ENCODE assay signal across 8 mouse cellular contexts in genomic region chr16:97850667-97851060, GRCm38 (mm10). TPM values are rescaled to one million over a fixed set of nuclear protein-coding genes. Genes with fewer than 3 reads are reported as not detected.
DNase-seq lines count a peak whose midpoint lies in the region; ATAC-seq and TF ChIP-seq lines count a peak whose summit lies in the region.

No protein-coding gene starts in this region.

- H3K4me2 ChIP-seq in forebrain, embryonic 14.5 days (ENCODE audit: low read length) = peak overlapping the region; percentile 76
- peak overlapping the region; percentile 71 for H3K4me2 ChIP-seq in midbrain, postnatal 0 days (ENCODE audit: low read depth, low read length, poor library complexity, severe bottlenecking)

- H3K27me3 ChIP-seq in forebrain, embryonic 14.5 days (replicated peaks; ENCODE audit: control insufficient read depth, insufficient read depth, low read length) = no peaks in the 10 kb centered on the region
- no peaks in the 10 kb centered on the region for H3K27me3 ChIP-seq in midbrain, postnatal 0 days (ENCODE audit: insufficient read depth, low read length)

- H3K9ac ChIP-seq in forebrain, embryonic 14.5 days (ENCODE audit: low read length) = peak overlapping the region; percentile 96
- H3K9ac ChIP-seq in midbrain, postnatal 0 days (replicated peaks; ENCODE audit: low read length, poor library complexity, severe bottlenecking) = peak overlapping the region; percentile 94

- no peak for TF ChIP-seq CTCF in midbrain, postnatal 0 days (IDR thresholded peaks at IDR 0.05)

- peak overlapping the region; percentile 99 for H3K27ac ChIP-seq in forebrain, embryonic 14.5 days (ENCODE audit: low read depth, low read length)
- peak overlapping the region; percentile 99 for H3K27ac ChIP-seq in midbrain, postnatal 0 days (ENCODE audit: low read depth, low read length)

- no peaks in the 10 kb centered on the region for H3K9me3 ChIP-seq in forebrain, embryonic 14.5 days (replicated peaks; ENCODE audit: control insufficient read depth, low read length)
- H3K9me3 ChIP-seq in midbrain, postnatal 0 days (ENCODE audit: low read length) = no peaks in the 10 kb centered on the region

- peak; percentile 40 for DNase-seq in gastrocnemius, adult 18-20 months (ENCODE audit: low spot score)
- no peak for DNase-seq in gastrocnemius, adult 8-10 months (ENCODE audit: low spot score in 2 of 2)
- peak; percentile 79 to 87 for DNase-seq in right cerebral cortex, postnatal 10 days (ENCODE audit: low spot score in 2 of 2)
- no peak for DNase-seq in right cerebral cortex, postnatal 4 days
- DNase-seq in forebrain, embryonic 14.5 days (ENCODE audit: low spot score) = peak; percentile 66
- DNase-seq in left cerebral cortex, adult 8-10 months (ENCODE audit: low spot score in 2 of 2) = peak; percentile 40 to 71
- peak; percentile 78 for DNase-seq in midbrain, postnatal 0 days (ENCODE audit: low spot score)
- no peak for DNase-seq in urinary bladder, adult 18-20 months (ENCODE audit: low spot score in 2 of 2)

- 0 out of 2 replicates have a peak, but pooled peaks cover 4% of the 10 kb centered on the region for H3K36me3 ChIP-seq in forebrain, embryonic 14.5 days (ENCODE audit: control insufficient read depth, insufficient read depth, low read length)
- peaks cover 8% of the 10 kb centered on the region; the same call in 1 of the 2 replicates for H3K36me3 ChIP-seq in midbrain, postnatal 0 days (ENCODE audit: insufficient read depth, low read length)

- H3K4me1 ChIP-seq in forebrain, embryonic 14.5 days (ENCODE audit: control insufficient read depth, insufficient read depth, low read length) = peaks cover 12% of the 10 kb centered on the region
- no peaks in the 10 kb centered on the region for H3K4me1 ChIP-seq in midbrain, postnatal 0 days (ENCODE audit: insufficient read depth, low read length)

- peak; percentile 61 for ATAC-seq in forebrain, embryonic 14.5 days
- peak; percentile 78 for ATAC-seq in midbrain, postnatal 0 days (ENCODE audit: low FRiP score)

- WGBS in forebrain, embryonic 14.5 days = 2% methylated on average over 9 of the region's 11 CpGs
- WGBS in midbrain, postnatal 0 days = under 1% methylated on average over 10 of the region's 11 CpGs

- H3K4me3 ChIP-seq in forebrain, embryonic 14.5 days (ENCODE audit: low read depth, low read length) = peak overlapping the region; percentile 89
- H3K4me3 ChIP-seq in midbrain, postnatal 0 days (ENCODE audit: low read depth, low read length) = peak overlapping the region; percentile 75

RNA-seq across cellular contexts. Expression of gene Prdm15, which starts 1.0 kb away (rescaled TPM):
- 1 to 10 TPM; 6.4 to 7.4 TPM for total RNA-seq in gastrocnemius, adult 18-20 months (2021)
- 1 to 10 TPM; 6.1 to 9.7 (median 7.1) TPM for total RNA-seq in gastrocnemius, adult 8-10 months (2022)
- 9.5 and 12.1 TPM in 2 replicates for polyA plus RNA-seq in forebrain, embryonic 14.5 days (2014; fragmentation: Nextera tagmentation; extraction: Ambion mirVana)
- 10 to 100 TPM; 15.1 to 23.2 (median 17.4) TPM for total RNA-seq in left cerebral cortex, adult 8-10 months (2022)
- 6.2 and 12.9 TPM in 2 replicates for total RNA-seq in midbrain, postnatal 0 days (2014; rRNA removed)
- polyA plus RNA-seq in midbrain, postnatal 0 days (2015; fragmentation: Nextera tagmentation; extraction: Ambion mirVana) = 4.6 and 5.6 TPM in 2 replicates

Comparison
In these comparisons a context has a peak if more than half of its experiments do, and no peak if none do; other contexts are left out.
1. DNase-seq: peak in gastrocnemius, adult 18-20 months (single experiment), right cerebral cortex, postnatal 10 days (2 of 2), forebrain, embryonic 14.5 days (single experiment), left cerebral cortex, adult 8-10 months (2 of 2) and midbrain, postnatal 0 days (single experiment); none in gastrocnemius, adult 8-10 months (0 of 2), right cerebral cortex, postnatal 4 days (single experiment) and urinary bladder, adult 18-20 months (0 of 2).